Mouse (Mus musculus) bone marrow macrophage, adult 2 months (primary cell): ENCODE data around the gene Trmt10c.
A peak's percentile ranks its signal among the peaks of the same experiment; 100 is the strongest.

ENCODE experiments used
- CTCF ChIP-seq: IDR thresholded peaks from 2 replicates; pipeline ENCODE4 v1.5.1; 2012; ENCODE audit warnings: low read depth, mild to moderate bottlenecking, low read length, moderate library complexity
- POLR2A ChIP-seq: IDR thresholded peaks from 2 replicates; pipeline ENCODE4 v1.6.1; 2012; ENCODE audit warnings: mild to moderate bottlenecking, low read depth, low read length, borderline replicate concordance

DNA sequence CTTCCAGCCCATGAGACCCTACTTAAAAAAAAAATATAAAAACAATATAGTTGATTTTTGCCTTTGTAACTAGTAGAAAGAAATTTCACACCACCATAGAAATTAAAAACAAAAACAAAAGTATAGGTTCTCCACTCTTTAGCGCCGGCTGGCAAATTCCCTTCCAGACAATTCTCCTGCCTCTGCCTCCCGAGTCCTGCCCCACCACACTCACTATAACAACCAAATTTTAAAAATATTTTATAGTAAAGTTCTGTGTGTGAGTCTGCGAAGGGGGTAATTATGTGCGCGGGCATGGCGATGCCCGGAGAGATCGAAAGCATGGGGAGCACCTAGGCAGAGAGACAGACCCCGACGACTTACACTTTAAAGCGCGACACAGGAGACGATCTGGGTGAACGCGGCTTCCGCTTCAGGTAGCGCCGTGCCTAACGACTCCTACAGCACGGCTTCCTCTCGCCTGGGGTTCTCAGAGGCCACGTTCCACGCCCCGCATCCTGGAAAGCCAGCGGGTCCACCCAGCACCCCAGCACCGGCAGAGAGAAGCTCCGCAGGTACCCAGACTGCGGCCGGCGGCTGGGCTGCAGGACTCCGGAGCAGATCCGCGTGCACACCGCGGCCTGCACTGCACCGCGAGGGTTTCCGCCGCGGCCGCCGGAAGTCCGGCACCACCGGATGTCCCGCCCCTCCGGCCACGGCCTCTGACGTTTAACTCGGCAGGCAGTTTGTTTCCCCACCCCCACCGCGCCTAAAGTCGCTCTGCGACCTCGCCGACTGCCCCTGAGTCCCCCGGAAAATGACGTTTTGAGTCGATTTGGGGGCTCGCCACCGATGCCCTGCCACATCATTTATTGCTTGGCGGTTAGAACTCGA is at the start of gene Trmt10c:
- TF ChIP-seq POLR2A (peak; percentile 88; the same call in 1 of the 2 replicates), CTCF (no peak)
